Mouse (Mus musculus): ENCODE results near the gene Sfxn3. TPM values are rescaled to one million over a fixed set of nuclear protein-coding genes. Genes with fewer than 3 reads are reported as not detected.

Gene Sfxn3
- polyA plus RNA-seq, 1 experiment from 2014 or later, result 30.3 TPM

- Histone ChIP-seq H3K4me2 (peak overlapping the region; percentile 87), H3K27ac (peak overlapping the region; percentile 90), H3K9me3 (no peaks in the 10 kb centered on the region), H3K4me1 (peaks cover 26% of the 10 kb centered on the region), H3K9ac (peak overlapping the region; percentile 77), H3K27me3 (peaks cover 79% of the 10 kb centered on the region), H3K4me3 (replicated peaks) (peak overlapping the region; percentile 63), H3K36me3 (replicated peaks) (no peaks in the 10 kb centered on the region)
- 8% methylated on average over 20 of the region's 20 CpGs for WGBS
- peak; percentile 57; the same call in 1 of the 2 replicates for ATAC-seq (ENCODE audit: low FRiP score)
Observed at GRCm38 (mm10) chr19:45073871-45074542, 26.7 kb downstream of the Sfxn3 start.

GRCm38 (mm10) chr19:45074580-45075322 lies 27.4 kb downstream of the Sfxn3 start, which contains the start of gene Kazald1:
Kazald1 (plus strand) TSS chr19:45075241.
- under 1% methylated on average over 45 of the region's 45 CpGs for WGBS
- peak; percentile 91 for ATAC-seq (ENCODE audit: low FRiP score)
- peaks cover 29% of the 10 kb centered on the region for H3K4me1 ChIP-seq
- H3K9ac ChIP-seq, result peak within 1 kb of the TSS; percentile 77
- H3K27ac ChIP-seq, result peak within 1 kb of the TSS; percentile 90
- H3K4me2 ChIP-seq, result peak within 1 kb of the TSS; percentile 87
- H3K9me3 ChIP-seq, result no peaks in the 10 kb centered on the region
- no peaks in the 10 kb centered on the region for H3K36me3 ChIP-seq (replicated peaks)
- H3K27me3 ChIP-seq, result peaks cover 79% of the 10 kb centered on the region
- peak within 1 kb of the TSS; percentile 63 for H3K4me3 ChIP-seq (replicated peaks)

GRCm38 (mm10) chr19:45075323-45076035 lies 28.2 kb downstream of the Sfxn3 start:
- no peaks in the 10 kb centered on the region for H3K36me3 ChIP-seq (replicated peaks)
- H3K4me1 ChIP-seq, result peaks cover 37% of the 10 kb centered on the region
- H3K9ac ChIP-seq, result peak overlapping the region; percentile 77; the same call in 1 of the 2 replicates
- peak; percentile 45 for ATAC-seq (ENCODE audit: low FRiP score)
- no peaks in the 10 kb centered on the region for H3K9me3 ChIP-seq
- peaks cover 79% of the 10 kb centered on the region for H3K27me3 ChIP-seq
- H3K4me3 ChIP-seq (replicated peaks), result peak overlapping the region; percentile 63
- WGBS, result under 1% methylated on average over 32 of the region's 32 CpGs
- H3K4me2 ChIP-seq, result peak overlapping the region; percentile 87
- no peak overlapping the region for H3K27ac ChIP-seq

- H3K9ac ChIP-seq, result no peak overlapping the region
- H3K27me3 ChIP-seq, result peaks cover 79% of the 10 kb centered on the region
- peaks cover 43% of the 10 kb centered on the region for H3K4me1 ChIP-seq
- no peak overlapping the region for H3K27ac ChIP-seq
- H3K4me2 ChIP-seq, result peak overlapping the region; percentile 87
- H3K4me3 ChIP-seq (replicated peaks), result peak overlapping the region; percentile 63
- H3K36me3 ChIP-seq (replicated peaks), result no peaks in the 10 kb centered on the region
- 6% methylated on average over 17 of the region's 17 CpGs for WGBS
- H3K9me3 ChIP-seq, result no peaks in the 10 kb centered on the region
- no peak for ATAC-seq (ENCODE audit: low FRiP score)
Observed at GRCm38 (mm10) chr19:45076036-45076575, 28.8 kb downstream of the Sfxn3 start.

GRCm38 (mm10) chr19:45076586-45077510 lies 29.5 kb downstream of the Sfxn3 start:
- peaks cover 44% of the 10 kb centered on the region for H3K4me1 ChIP-seq
- WGBS, result 1% methylated on average over 62 of the region's 62 CpGs
- H3K9ac ChIP-seq, result peak overlapping the region; percentile 36; the same call in 1 of the 2 replicates
- H3K27ac ChIP-seq, result no peak overlapping the region
- no peaks in the 10 kb centered on the region for H3K36me3 ChIP-seq (replicated peaks)
- peak overlapping the region; percentile 34 for H3K4me3 ChIP-seq (replicated peaks)
- peaks cover 80% of the 10 kb centered on the region for H3K27me3 ChIP-seq
- H3K4me2 ChIP-seq, result peak overlapping the region; percentile 87
- H3K9me3 ChIP-seq, result no peaks in the 10 kb centered on the region
- ATAC-seq (ENCODE audit: low FRiP score), result no peak

- Histone ChIP-seq H3K9ac (no peak overlapping the region), H3K27me3 (peaks cover 88% of the 10 kb centered on the region), H3K4me3 (replicated peaks) (no peak overlapping the region), H3K36me3 (replicated peaks) (no peaks in the 10 kb centered on the region), H3K27ac (no peak overlapping the region), H3K4me2 (no peak overlapping the region), H3K4me1 (peaks cover 44% of the 10 kb centered on the region), H3K9me3 (no peaks in the 10 kb centered on the region)
- 4% methylated on average over 20 of the region's 20 CpGs for WGBS
- no peak for ATAC-seq (ENCODE audit: low FRiP score)
Observed at GRCm38 (mm10) chr19:45077742-45078645, 30.7 kb downstream of the Sfxn3 start.

- Histone ChIP-seq H3K36me3 (replicated peaks) (no peaks in the 10 kb centered on the region), H3K4me2 (peak overlapping the region; percentile 51), H3K4me1 (peaks cover 46% of the 10 kb centered on the region), H3K4me3 (replicated peaks) (peak overlapping the region; percentile 31), H3K9ac (no peak overlapping the region; the same call in 1 of the 2 replicates), H3K27me3 (peaks cover 90% of the 10 kb centered on the region), H3K9me3 (no peaks in the 10 kb centered on the region), H3K27ac (no peak overlapping the region)
- no peak for ATAC-seq (ENCODE audit: low FRiP score)
- 5% methylated on average over 16 of the region's 17 CpGs for WGBS
Observed at GRCm38 (mm10) chr19:45078971-45079764, 31.9 kb downstream of the Sfxn3 start.

GRCm38 (mm10) chr19:45079769-45080515 lies 32.6 kb downstream of the Sfxn3 start:
- H3K4me1 ChIP-seq, result peaks cover 43% of the 10 kb centered on the region

GRCm38 (mm10) chr19:45080711-45081110 lies 33.4 kb downstream of the Sfxn3 start:
- Histone ChIP-seq H3K9me3 (no peaks in the 10 kb centered on the region), H3K4me2 (peak overlapping the region; percentile 51), H3K36me3 (replicated peaks) (no peaks in the 10 kb centered on the region), H3K27me3 (peaks cover 99% of the 10 kb centered on the region), H3K9ac (0 out of 2 replicates have a peak overlapping the region, but pooled peaks have one; percentile 3), H3K27ac (no peak overlapping the region), H3K4me3 (replicated peaks) (peak overlapping the region; percentile 31), H3K4me1 (peaks cover 38% of the 10 kb centered on the region)
- under 1% methylated on average over 17 of the region's 17 CpGs for WGBS
- ATAC-seq (ENCODE audit: low FRiP score), result no peak

More at GRCm38 (mm10) chr19:45079769-45080515, 32.6 kb downstream of the Sfxn3 start:
- H3K4me2 ChIP-seq, result peak overlapping the region; percentile 51
- peaks cover 98% of the 10 kb centered on the region for H3K27me3 ChIP-seq
- H3K27ac ChIP-seq, result no peak overlapping the region
- no peaks in the 10 kb centered on the region for H3K9me3 ChIP-seq
- no peaks in the 10 kb centered on the region for H3K36me3 ChIP-seq (replicated peaks)
- WGBS, result under 1% methylated on average over 45 of the region's 45 CpGs
- ATAC-seq (ENCODE audit: low FRiP score), result no peak
- peak overlapping the region; percentile 31 for H3K4me3 ChIP-seq (replicated peaks)
- peak overlapping the region; percentile 29 for H3K9ac ChIP-seq

All from forebrain, embryonic 12.5 days (tissue).